Mouse (Mus musculus): ENCODE measurements at regions not wholly inside any gene's neighbourhood (a gene's known extent, or its start where the extent isn't known, plus 50 kb on each side); places are given as distances from the start of the nearest gene placed in this dataset.

GRCm38 (mm10) chr8:89341686-89342085, 297.7 kb upstream of the Sall1 start:
- DNase-seq (ENCODE audit: low spot score in 2 of 2) = no peak

- no peak for DNase-seq (ENCODE audit: low spot score in 2 of 2)
Measured at GRCm38 (mm10) chr8:89335416-89335815, 291.5 kb upstream of the Sall1 start.

GRCm38 (mm10) chr8:89325751-89326351, 281.9 kb upstream of the Sall1 start:
- no peak for DNase-seq (ENCODE audit: low spot score in 2 of 2)

- no peak for DNase-seq (ENCODE audit: low spot score in 2 of 2)
Measured at GRCm38 (mm10) chr8:89325248-89325645, 281.3 kb upstream of the Sall1 start.

- DNase-seq (ENCODE audit: low spot score in 2 of 2) = no peak
Measured at GRCm38 (mm10) chr8:89324462-89325247, 280.7 kb upstream of the Sall1 start.

- DNase-seq (ENCODE audit: low spot score in 2 of 2) = no peak
Measured at GRCm38 (mm10) chr8:89317514-89318289, 273.7 kb upstream of the Sall1 start.

- DNase-seq (ENCODE audit: low spot score in 2 of 2) = no peak
Measured at GRCm38 (mm10) chr8:89316566-89317175, 272.7 kb upstream of the Sall1 start.

- no peak for DNase-seq (ENCODE audit: low spot score in 2 of 2)
Measured at GRCm38 (mm10) chr8:89314907-89315306, 270.9 kb upstream of the Sall1 start.

- no peak for DNase-seq (ENCODE audit: low spot score in 2 of 2)
Measured at GRCm38 (mm10) chr8:89310696-89311214, 266.8 kb upstream of the Sall1 start.

- no peak for DNase-seq (ENCODE audit: low spot score in 2 of 2)
Measured at GRCm38 (mm10) chr8:89309591-89309990, 265.6 kb upstream of the Sall1 start.

GRCm38 (mm10) chr8:89308950-89309349, 265.0 kb upstream of the Sall1 start:
- no peak for DNase-seq (ENCODE audit: low spot score in 2 of 2)

- no peak for DNase-seq (ENCODE audit: low spot score in 2 of 2)
Measured at GRCm38 (mm10) chr8:89308532-89308931, 264.6 kb upstream of the Sall1 start.

- DNase-seq (ENCODE audit: low spot score in 2 of 2) = no peak
Measured at GRCm38 (mm10) chr8:89307601-89308000, 263.6 kb upstream of the Sall1 start.

GRCm38 (mm10) chr8:89307085-89307484, 263.1 kb upstream of the Sall1 start:
- no peak for DNase-seq (ENCODE audit: low spot score in 2 of 2)

- DNase-seq (ENCODE audit: low spot score in 2 of 2) = no peak
Measured at GRCm38 (mm10) chr8:89304116-89304515, 260.2 kb upstream of the Sall1 start.

GRCm38 (mm10) chr8:89303326-89303725, 259.4 kb upstream of the Sall1 start:
- no peak for DNase-seq (ENCODE audit: low spot score in 2 of 2)

- no peak for DNase-seq (ENCODE audit: low spot score in 2 of 2)
Measured at GRCm38 (mm10) chr8:89299637-89300036, 255.7 kb upstream of the Sall1 start.

GRCm38 (mm10) chr8:89295686-89296085, 251.7 kb upstream of the Sall1 start:
- no peak for DNase-seq (ENCODE audit: low spot score in 2 of 2)

- no peak for DNase-seq (ENCODE audit: low spot score in 2 of 2)
Measured at GRCm38 (mm10) chr8:89289017-89289416, 245.1 kb upstream of the Sall1 start.

GRCm38 (mm10) chr8:89284871-89285564, 241.1 kb upstream of the Sall1 start:
- DNase-seq (ENCODE audit: low spot score in 2 of 2) = no peak

All from spleen, postnatal 36 days (tissue).